Mouse (Mus musculus) testis, adult 2 months (tissue): ENCODE results near the gene Pcsk7. TPM values are rescaled to one million over a fixed set of nuclear protein-coding genes. Genes with fewer than 3 reads are reported as not detected.

Experiments
- H3K27ac ChIP-seq: fragments of 200-500 bp; 2 replicates; pipeline ENCODE4 v1.5.1; 2012; ENCODE audit warnings: low read depth, low read length; ENCODE audit not compliant: control insufficient read depth, insufficient read depth
- H3K27me3 ChIP-seq: fragments of 200-500 bp; 2 replicates; pipeline ENCODE4 v1.6.1; 2012; ENCODE audit warnings: mild to moderate bottlenecking, low read length, moderate library complexity; ENCODE audit not compliant: control insufficient read depth, insufficient read depth
- H3K36me3 ChIP-seq: fragments of 200-500 bp; 2 replicates; pipeline ENCODE4 v1.6.1; 2012; ENCODE audit warnings: mild to moderate bottlenecking, low read length; ENCODE audit not compliant: control insufficient read depth, insufficient read depth
- H3K4me1 ChIP-seq: fragments of 200-500 bp; 2 replicates; pipeline ENCODE4 v1.6.1; 2012; ENCODE audit warnings: low read length; ENCODE audit not compliant: control insufficient read depth, insufficient read depth
- H3K4me3 ChIP-seq: fragments of 200-500 bp; 2 replicates; pipeline ENCODE4 v1.5.1; 2012; ENCODE audit warnings: low read depth, mild to moderate bottlenecking, low read length, moderate library complexity, mixed read lengths; ENCODE audit not compliant: control insufficient read depth
- CTCF ChIP-seq: fragments of 200-500 bp; IDR thresholded peaks from 2 replicates; pipeline ENCODE4 v1.5.1; 2012; ENCODE audit warnings: low read depth, mild to moderate bottlenecking, inconsistent platforms, low read length, moderate library complexity; ENCODE audit not compliant: control insufficient read depth, insufficient read depth, insufficient replicate concordance
- POLR2A ChIP-seq: fragments of 200-500 bp; IDR thresholded peaks from 2 replicates; pipeline ENCODE4 v1.6.1; 2012; ENCODE audit warnings: low read depth, mild to moderate bottlenecking, inconsistent platforms, low read length, moderate library complexity; ENCODE audit not compliant: control insufficient read depth
- polyA plus RNA-seq: library from polyadenylated mRNA; depleted of rRNA; stranded (reverse); fragments of >200 nt; gene quantifications from 2 replicates; pipeline ENCODE4 v1.2.3, GENCODE M21; 2012

Pcsk7 gene
- polyA plus RNA-seq, 1 experiment, result 39.0 TPM

DNA sequence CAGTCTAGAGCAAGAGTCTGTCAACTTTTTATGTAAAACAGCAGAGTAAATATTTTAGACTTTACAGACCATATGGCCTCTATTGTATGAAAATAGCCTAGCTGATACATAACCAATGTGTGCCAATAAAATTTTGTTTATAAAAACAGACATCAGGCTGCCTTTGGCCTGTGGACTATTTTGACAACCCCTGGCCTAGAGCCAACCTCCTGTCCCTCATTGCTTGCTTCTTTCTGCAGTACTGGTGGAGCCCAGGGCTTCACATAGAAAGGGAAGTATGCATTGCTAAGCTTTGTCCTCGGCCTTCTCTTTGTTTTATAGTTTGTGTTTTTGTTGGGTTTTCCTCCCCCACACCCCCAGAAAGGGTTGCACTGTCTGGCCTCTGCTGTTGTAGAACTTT, 25.7 kb downstream of the Pcsk7 start:
- Histone ChIP-seq H3K36me3 (peaks cover 7% of the 10 kb centered on the region), H3K27me3 (no peaks in the 10 kb centered on the region), H3K4me1 (peaks cover 5% of the 10 kb centered on the region), H3K4me3 (no peak overlapping the region), H3K27ac (no peak overlapping the region)
- no peak for TF ChIP-seq CTCF
- TF ChIP-seq POLR2A, result no peak

DNA sequence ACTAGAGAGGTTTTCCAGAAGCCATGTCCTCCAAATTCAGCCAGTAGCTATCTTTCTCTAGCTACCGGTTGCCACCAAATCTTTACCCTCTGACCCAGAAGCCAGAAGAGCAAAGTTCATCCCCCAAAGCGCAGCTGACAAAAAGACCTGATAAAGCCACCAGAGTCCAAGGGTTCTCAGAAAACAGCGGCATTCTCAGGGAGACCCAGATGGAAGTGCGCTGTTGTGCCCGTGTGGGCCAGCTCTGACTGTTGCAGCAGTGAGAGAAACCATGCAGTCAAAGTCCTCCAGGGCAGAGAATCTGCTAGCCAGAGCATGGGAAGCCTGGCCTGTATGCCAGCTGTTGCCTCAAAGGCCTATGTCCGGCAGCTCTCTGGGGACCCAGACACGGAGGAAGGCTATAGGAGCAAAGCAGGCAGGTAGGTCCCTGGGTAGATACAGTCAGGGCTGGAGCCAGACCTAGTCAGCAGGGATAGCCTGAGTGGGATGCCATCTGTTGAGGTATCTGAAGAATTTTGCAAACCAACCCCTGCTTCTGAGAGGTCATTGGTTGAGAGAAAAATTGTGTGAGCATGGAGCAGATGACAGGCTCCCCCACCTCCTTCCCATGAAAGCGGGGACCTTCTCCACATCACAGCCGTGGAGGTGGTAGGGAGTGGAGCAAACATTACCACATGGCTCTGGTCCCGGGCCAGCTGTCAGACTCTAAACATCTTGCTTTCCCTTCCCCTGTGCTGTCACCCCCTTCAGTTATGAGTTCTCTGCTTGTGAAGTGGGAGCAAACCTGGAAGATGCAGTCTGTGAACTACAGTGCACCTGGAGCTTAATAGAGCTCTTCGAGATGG, 26.5 kb downstream of the Pcsk7 start:
- Histone ChIP-seq H3K27ac (no peak overlapping the region), H3K36me3 (peaks cover 7% of the 10 kb centered on the region), H3K4me1 (peaks cover 5% of the 10 kb centered on the region), H3K4me3 (no peak overlapping the region), H3K27me3 (no peaks in the 10 kb centered on the region)
- TF ChIP-seq CTCF, result no peak
- TF ChIP-seq POLR2A, result no peak

DNA sequence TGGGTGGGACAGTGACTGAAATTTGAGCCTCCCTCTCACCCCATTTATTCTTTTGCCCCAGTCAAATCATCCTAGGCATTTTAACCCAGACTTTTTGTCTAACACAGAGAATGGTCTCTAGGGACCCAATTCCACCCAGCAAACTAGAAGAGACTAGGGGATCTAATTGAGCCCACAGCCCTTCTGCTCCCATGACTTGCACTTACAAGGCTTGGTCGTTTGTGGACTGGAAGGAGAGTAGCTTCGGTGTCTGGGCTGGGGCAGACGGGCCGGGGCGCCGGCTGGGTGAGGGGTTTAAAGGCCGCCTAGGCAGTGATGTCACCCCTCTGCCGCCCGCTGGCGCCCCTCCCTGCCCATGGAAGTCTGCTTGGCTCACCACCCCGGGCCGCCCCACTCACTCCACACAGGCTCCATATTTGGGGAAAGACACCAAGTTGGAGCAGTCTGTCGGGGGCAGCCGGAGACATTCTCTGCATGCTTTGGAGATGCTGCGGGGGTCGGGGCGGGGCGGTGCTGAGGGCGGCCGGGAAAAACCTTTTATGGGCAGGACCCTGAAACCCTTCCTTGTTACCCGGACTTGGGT, 29.4 kb downstream of the Pcsk7 start, which contains the start of gene Tagln:
Tagln (minus strand) TSS at position 431 of the 583 bp plus-strand sequence.
- no peak for TF ChIP-seq CTCF
- no peak for TF ChIP-seq POLR2A
- no peaks in the 10 kb centered on the region for H3K27me3 ChIP-seq
- H3K27ac ChIP-seq, result peak within 1 kb of the TSS; percentile 45
- H3K36me3 ChIP-seq, result no peaks in the 10 kb centered on the region; the same call in 1 of the 2 replicates
- peak within 1 kb of the TSS; percentile 1; the same call in 1 of the 2 replicates for H3K4me3 ChIP-seq
- peaks cover 5% of the 10 kb centered on the region for H3K4me1 ChIP-seq

DNA sequence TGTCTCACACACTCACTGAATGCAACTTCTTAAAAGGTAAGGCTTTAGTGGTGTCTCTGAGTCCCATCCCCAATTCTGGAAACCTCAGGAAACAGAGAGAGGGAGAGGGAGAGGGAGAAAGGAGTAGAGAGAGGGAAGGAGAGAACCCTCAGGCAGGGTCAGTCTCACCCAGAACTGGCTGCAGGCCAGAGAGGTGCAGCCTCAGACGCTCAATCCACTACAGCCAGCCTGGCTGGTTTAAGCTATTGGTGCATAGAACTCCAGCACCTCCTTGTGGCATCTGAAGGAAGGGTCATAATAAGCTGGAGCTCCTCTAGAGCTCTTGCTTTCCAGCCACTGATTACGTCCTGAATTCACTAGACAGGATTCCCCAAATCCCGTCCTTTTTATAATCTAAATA, 30.6 kb downstream of the Pcsk7 start:
- Histone ChIP-seq H3K4me1 (peaks cover 5% of the 10 kb centered on the region), H3K4me3 (no peak overlapping the region), H3K27me3 (no peaks in the 10 kb centered on the region), H3K36me3 (peaks cover 2% of the 10 kb centered on the region), H3K27ac (no peak overlapping the region)
- peak; percentile 45; the same call in 1 of the 2 replicates for TF ChIP-seq CTCF
- TF ChIP-seq POLR2A, result no peak

DNA sequence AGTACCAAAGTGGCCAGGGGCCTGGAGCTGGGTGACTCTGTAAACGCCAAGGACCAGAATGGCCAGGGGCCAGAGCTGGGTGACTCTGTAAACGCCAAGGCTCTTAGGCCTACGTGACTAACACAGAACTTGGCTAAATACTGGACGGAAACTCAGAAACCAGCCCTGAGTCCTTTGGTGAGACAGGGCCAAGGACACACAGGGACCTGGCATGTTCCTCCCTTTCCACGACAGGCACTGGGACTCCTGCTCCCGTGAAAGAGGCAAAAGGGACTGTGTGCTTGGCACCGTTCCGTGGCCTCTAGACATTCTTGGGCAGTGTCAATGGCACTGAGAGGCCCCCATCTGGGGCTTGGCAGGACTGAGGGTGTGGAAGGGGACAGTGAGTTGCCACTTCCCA, 31.8 kb downstream of the Pcsk7 start:
- H3K27me3 ChIP-seq, result no peaks in the 10 kb centered on the region
- TF ChIP-seq POLR2A, result no peak
- no peak for TF ChIP-seq CTCF
- no peak overlapping the region for H3K27ac ChIP-seq
- H3K36me3 ChIP-seq, result peaks cover 2% of the 10 kb centered on the region
- H3K4me1 ChIP-seq, result peaks cover 5% of the 10 kb centered on the region
- H3K4me3 ChIP-seq, result no peak overlapping the region

DNA sequence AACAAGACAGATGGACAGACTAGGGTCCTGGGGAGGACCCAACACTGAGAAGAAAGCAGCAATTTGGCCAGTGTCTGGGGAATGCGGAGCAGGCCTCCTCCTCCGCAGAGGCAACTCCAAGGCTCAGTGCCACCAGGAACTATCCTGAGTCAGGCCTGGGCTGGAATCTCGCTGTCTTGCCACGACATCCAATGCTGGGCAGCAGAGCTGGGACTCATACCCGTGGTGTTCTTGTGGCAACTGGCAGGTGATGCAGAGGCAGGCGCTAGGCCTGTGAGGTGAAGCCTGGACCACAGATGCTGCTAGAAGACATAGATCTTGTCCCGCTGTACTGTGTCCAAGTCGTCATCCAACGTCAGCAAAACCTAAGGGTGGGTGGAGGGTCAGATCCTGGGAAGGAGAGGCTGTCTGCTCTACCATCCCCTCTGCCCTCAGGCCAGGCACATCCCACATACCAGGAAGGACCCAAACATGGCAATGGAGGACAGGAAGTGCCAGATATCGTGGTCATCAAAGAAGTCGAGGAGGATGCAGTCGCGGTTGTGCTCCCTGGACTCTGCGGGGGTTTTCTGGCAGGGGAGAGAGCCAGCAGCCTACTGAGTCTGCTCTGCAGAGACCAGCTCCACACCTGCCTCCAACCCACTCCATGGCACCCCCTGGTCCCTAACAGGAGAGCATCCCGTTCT, 32.8 kb downstream of the Pcsk7 start:
- Histone ChIP-seq H3K27ac (no peak overlapping the region), H3K4me1 (peaks cover 5% of the 10 kb centered on the region), H3K36me3 (peaks cover 2% of the 10 kb centered on the region), H3K27me3 (no peaks in the 10 kb centered on the region), H3K4me3 (no peak overlapping the region)
- TF ChIP-seq CTCF (no peak), POLR2A (no peak)

DNA sequence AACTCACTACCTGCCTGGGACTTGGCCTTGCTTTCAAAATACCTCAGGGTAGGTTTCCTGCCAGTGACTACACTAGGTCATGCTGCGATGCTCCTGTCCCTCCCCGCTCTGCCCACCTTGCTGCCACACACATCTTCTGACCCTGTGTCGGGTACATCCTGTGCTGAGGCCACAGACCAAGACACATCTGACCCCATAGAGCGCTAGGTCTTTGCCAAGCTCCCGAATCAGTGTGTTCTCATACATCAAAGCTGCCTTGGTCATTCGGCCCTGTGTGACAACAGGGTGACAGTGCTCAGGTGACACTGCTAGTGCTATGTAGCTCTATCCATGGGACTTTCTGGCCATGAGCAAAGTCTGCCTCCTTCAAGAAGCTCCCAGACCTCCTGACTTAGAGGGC, 33.5 kb downstream of the Pcsk7 start:
- no peak for TF ChIP-seq POLR2A
- TF ChIP-seq CTCF, result no peak
- Histone ChIP-seq H3K4me3 (no peak overlapping the region), H3K27ac (no peak overlapping the region), H3K27me3 (no peaks in the 10 kb centered on the region), H3K4me1 (peaks cover 5% of the 10 kb centered on the region), H3K36me3 (peaks cover 2% of the 10 kb centered on the region)
